Mouse (Mus musculus): ENCODE measurements around the gene Ptrh2. TPM values are rescaled to one million over a fixed set of nuclear protein-coding genes. Genes with fewer than 3 reads are reported as not detected.

Ptrh2 gene
- polyA plus RNA-seq, 1 experiment: 6.0 TPM

DNA sequence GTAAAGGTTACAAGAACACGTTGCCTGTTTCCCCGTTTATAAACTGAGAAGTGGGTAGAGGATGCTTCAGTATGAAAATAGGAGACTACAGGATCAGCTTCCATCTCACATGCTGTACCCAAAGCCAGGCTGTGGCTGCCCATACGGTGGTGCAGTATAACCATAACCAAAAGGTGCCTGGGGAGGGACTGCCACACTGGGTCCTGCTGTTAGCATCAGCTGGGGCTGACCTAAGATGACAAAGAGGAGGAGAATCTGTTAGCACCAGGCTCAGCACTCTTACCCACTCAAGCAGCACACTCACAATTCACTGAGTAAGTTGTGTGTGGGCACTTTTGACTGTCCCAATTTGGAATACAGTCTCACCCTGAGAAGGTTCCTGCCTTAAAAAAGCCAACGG, 11.7 kb downstream of the Ptrh2 start:
- no peak for TF ChIP-seq POLR2A (IDR thresholded peaks at IDR 0.05; ENCODE audit: low read depth, low read length)
- Histone ChIP-seq H3K4me1 (ENCODE audit: control insufficient read depth, insufficient read depth, low read length) (peaks cover 4% of the 10 kb centered on the region; the same call in 1 of the 2 replicates), H3K4me3 (ENCODE audit: insufficient read depth, low read depth, low read length) (no peak overlapping the region), H3K36me3 (ENCODE audit: control insufficient read depth, insufficient read depth, low read length) (peaks cover 15% of the 10 kb centered on the region), H3K27ac (ENCODE audit: insufficient read depth, low read depth, low read length) (no peak overlapping the region), H3K27me3 (replicated peaks; ENCODE audit: control insufficient read depth, insufficient read depth, low read length) (no peaks in the 10 kb centered on the region)
- no peak for DNase-seq
- WGBS: 76% methylated on average over 4 of the region's 4 CpGs

DNA sequence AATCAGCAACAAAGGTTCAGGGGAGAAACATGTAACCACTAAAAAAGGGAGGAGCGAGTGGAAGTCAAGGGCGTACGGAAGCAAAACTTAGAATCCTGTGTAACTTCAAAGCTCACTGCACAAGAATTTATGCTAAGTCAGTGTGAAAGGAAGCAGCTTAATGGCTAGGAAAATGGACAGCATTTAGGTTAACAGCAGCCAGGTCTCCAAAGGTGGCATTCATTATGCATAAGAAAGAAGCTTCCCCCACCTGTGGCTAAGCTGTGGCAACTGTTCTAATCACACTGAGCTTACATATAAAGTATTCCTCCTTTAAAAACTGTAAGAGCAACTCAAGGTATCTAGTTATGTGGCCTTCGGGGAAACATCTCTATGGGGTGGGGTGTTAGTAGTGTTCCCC, 17.4 kb downstream of the Ptrh2 start:
- no peaks in the 10 kb centered on the region for H3K27me3 ChIP-seq (replicated peaks; ENCODE audit: control insufficient read depth, insufficient read depth, low read length)
- no peak for DNase-seq
- H3K36me3 ChIP-seq (ENCODE audit: control insufficient read depth, insufficient read depth, low read length): peaks cover 34% of the 10 kb centered on the region
- no peaks in the 10 kb centered on the region for H3K4me1 ChIP-seq (ENCODE audit: control insufficient read depth, insufficient read depth, low read length)
- 58% methylated on average over 4 of the region's 4 CpGs for WGBS
- TF ChIP-seq POLR2A (IDR thresholded peaks at IDR 0.05; ENCODE audit: low read depth, low read length) (no peak), CTCF (conservative IDR thresholded peaks at IDR 0.05; ENCODE audit: insufficient read depth, insufficient read length, low read depth, low read length) (no peak)
- no peak overlapping the region for H3K27ac ChIP-seq (ENCODE audit: insufficient read depth, low read depth, low read length)
- H3K4me3 ChIP-seq (ENCODE audit: insufficient read depth, low read depth, low read length): no peak overlapping the region

- Histone ChIP-seq H3K4me3 (ENCODE audit: insufficient read depth, low read depth, low read length) (no peak overlapping the region), H3K27ac (ENCODE audit: insufficient read depth, low read depth, low read length) (no peak overlapping the region), H3K4me1 (ENCODE audit: control insufficient read depth, insufficient read depth, low read length) (no peaks in the 10 kb centered on the region), H3K27me3 (replicated peaks; ENCODE audit: control insufficient read depth, insufficient read depth, low read length) (no peaks in the 10 kb centered on the region), H3K36me3 (ENCODE audit: control insufficient read depth, insufficient read depth, low read length) (peaks cover 18% of the 10 kb centered on the region)
- no peak for DNase-seq
- TF ChIP-seq CTCF (conservative IDR thresholded peaks at IDR 0.05; ENCODE audit: insufficient read depth, insufficient read length, low read depth, low read length) (no peak), POLR2A (IDR thresholded peaks at IDR 0.05; ENCODE audit: low read depth, low read length) (no peak)
Measured at GRCm38 (mm10) chr11:86714606-86715005, 30.8 kb downstream of the Ptrh2 start.

DNA sequence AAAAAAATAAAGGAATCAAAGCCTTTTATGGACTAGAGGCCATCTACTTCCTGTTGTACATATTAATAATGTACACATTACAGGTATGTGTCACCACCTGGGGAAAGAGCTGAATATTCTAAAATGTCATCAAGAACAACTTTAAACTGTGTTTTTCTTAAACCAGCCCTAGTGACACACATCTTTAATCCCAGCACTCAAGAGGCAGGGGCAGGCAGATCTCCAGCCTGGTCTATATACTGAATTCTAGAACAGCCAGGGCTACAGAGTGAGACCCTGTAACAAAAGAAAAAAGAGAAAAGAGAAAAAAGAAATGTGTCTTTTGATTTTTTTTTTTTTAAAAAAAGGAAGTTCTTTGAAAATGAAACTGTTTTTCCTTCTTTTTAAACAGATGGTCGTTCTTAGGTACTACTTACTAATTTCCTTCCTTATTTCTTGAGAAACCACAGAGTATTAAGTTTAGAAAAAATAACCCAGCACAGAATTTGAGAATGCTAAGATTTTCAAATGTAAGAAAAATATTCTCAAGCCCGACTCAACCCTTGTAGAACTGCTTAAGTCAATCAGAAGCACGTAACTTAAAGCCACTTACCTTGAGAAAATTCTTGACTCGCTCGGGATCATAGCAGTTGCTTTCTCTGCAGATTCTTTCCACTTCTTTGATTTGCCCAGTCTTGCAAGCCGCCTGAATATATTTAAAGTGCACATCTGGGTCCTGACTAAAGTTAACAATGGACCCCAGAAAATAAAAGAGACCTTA, 33.7 kb downstream of the Ptrh2 start:
- TF ChIP-seq CTCF (conservative IDR thresholded peaks at IDR 0.05; ENCODE audit: insufficient read depth, insufficient read length, low read depth, low read length) (no peak), POLR2A (IDR thresholded peaks at IDR 0.05; ENCODE audit: low read depth, low read length) (no peak)
- peaks cover 16% of the 10 kb centered on the region for H3K36me3 ChIP-seq (ENCODE audit: control insufficient read depth, insufficient read depth, low read length)
- 80% methylated on average over 6 of the region's 6 CpGs for WGBS
- no peak overlapping the region for H3K27ac ChIP-seq (ENCODE audit: insufficient read depth, low read depth, low read length)
- H3K4me3 ChIP-seq (ENCODE audit: insufficient read depth, low read depth, low read length): no peak overlapping the region
- no peaks in the 10 kb centered on the region for H3K4me1 ChIP-seq (ENCODE audit: control insufficient read depth, insufficient read depth, low read length)
- H3K27me3 ChIP-seq (replicated peaks; ENCODE audit: control insufficient read depth, insufficient read depth, low read length): no peaks in the 10 kb centered on the region
- no peak for DNase-seq

DNA sequence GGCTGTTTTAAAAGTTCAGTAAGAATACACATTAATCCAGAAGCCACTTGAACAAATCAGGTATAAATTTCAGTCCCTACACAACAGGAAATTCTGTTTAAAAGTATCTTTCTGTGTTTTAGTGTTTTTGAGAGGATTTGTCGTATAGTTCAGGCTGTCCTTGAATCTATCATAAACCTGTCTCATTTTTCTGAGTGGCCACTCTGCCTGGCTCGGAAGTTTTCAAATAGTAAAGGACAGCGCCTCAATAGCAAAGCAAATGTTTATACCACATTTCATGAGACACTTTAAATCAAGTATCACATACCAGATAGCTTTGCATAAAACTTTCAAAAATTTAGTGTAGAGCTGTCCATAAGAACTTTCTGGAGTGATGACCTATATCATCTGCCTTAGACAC, 34.6 kb downstream of the Ptrh2 start:
- 90% methylated on average over 3 of the region's 3 CpGs for WGBS

DNA sequence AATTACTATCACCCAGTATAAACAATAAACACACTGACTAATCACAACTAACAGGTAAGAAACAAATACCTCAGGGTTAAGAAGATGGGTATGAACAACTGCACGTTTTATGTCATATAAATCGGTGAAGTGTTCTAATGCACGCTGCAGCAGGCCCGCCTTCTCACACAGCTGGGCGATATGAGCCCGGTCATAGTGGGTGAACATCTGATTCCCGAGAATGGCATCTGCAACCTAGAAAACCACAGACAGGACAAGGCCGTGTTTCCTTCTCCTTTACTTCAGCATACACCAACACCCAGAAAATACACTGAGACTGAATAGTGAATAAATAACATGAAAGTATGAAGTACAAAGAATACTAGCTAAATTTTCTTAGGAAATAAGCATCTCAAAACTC, 35.6 kb downstream of the Ptrh2 start:
- H3K36me3 ChIP-seq (ENCODE audit: control insufficient read depth, insufficient read depth, low read length): peaks cover 22% of the 10 kb centered on the region
- no peak overlapping the region for H3K27ac ChIP-seq (ENCODE audit: insufficient read depth, low read depth, low read length)
- no peaks in the 10 kb centered on the region for H3K4me1 ChIP-seq (ENCODE audit: control insufficient read depth, insufficient read depth, low read length)
- H3K27me3 ChIP-seq (replicated peaks; ENCODE audit: control insufficient read depth, insufficient read depth, low read length): no peaks in the 10 kb centered on the region
- TF ChIP-seq CTCF (conservative IDR thresholded peaks at IDR 0.05; ENCODE audit: insufficient read depth, insufficient read length, low read depth, low read length) (no peak), POLR2A (IDR thresholded peaks at IDR 0.05; ENCODE audit: low read depth, low read length) (no peak)
- no peak for DNase-seq
- WGBS: 77% methylated on average over 8 of the region's 8 CpGs
- no peak overlapping the region for H3K4me3 ChIP-seq (ENCODE audit: insufficient read depth, low read depth, low read length)

More for the DNA sequence above, 34.6 kb downstream of the Ptrh2 start:
- H3K4me1 ChIP-seq (ENCODE audit: control insufficient read depth, insufficient read depth, low read length): no peaks in the 10 kb centered on the region
- H3K27ac ChIP-seq (ENCODE audit: insufficient read depth, low read depth, low read length): no peak overlapping the region
- H3K27me3 ChIP-seq (replicated peaks; ENCODE audit: control insufficient read depth, insufficient read depth, low read length): no peaks in the 10 kb centered on the region
- no peak overlapping the region for H3K4me3 ChIP-seq (ENCODE audit: insufficient read depth, low read depth, low read length)
- TF ChIP-seq CTCF (conservative IDR thresholded peaks at IDR 0.05; ENCODE audit: insufficient read depth, insufficient read length, low read depth, low read length) (no peak), POLR2A (IDR thresholded peaks at IDR 0.05; ENCODE audit: low read depth, low read length) (no peak)
- H3K36me3 ChIP-seq (ENCODE audit: control insufficient read depth, insufficient read depth, low read length): peaks cover 21% of the 10 kb centered on the region
- DNase-seq: no peak

- TF ChIP-seq POLR2A (IDR thresholded peaks at IDR 0.05; ENCODE audit: low read depth, low read length) (no peak), CTCF (conservative IDR thresholded peaks at IDR 0.05; ENCODE audit: insufficient read depth, insufficient read length, low read depth, low read length) (no peak)
- H3K36me3 ChIP-seq (ENCODE audit: control insufficient read depth, insufficient read depth, low read length): peaks cover 23% of the 10 kb centered on the region
- 79% methylated on average over 3 of the region's 3 CpGs for WGBS
Measured at GRCm38 (mm10) chr11:86724004-86724403, 40.2 kb downstream of the Ptrh2 start.

More at GRCm38 (mm10) chr11:86724004-86724403, 40.2 kb downstream of the Ptrh2 start:
- H3K4me3 ChIP-seq (ENCODE audit: insufficient read depth, low read depth, low read length): no peak overlapping the region
- no peak overlapping the region for H3K27ac ChIP-seq (ENCODE audit: insufficient read depth, low read depth, low read length)
- DNase-seq: no peak
- no peaks in the 10 kb centered on the region for H3K4me1 ChIP-seq (ENCODE audit: control insufficient read depth, insufficient read depth, low read length)
- no peaks in the 10 kb centered on the region for H3K27me3 ChIP-seq (replicated peaks; ENCODE audit: control insufficient read depth, insufficient read depth, low read length)

Measured in kidney, adult 2 months (tissue).